Mouse (Mus musculus) lung, postnatal 0 days (tissue): ENCODE data around the gene Hipk2. TPM values are rescaled to one million over a fixed set of nuclear protein-coding genes. Genes with fewer than 3 reads are reported as not detected.
"Not testable (repeated sequence)": the region's sequence is repeated elsewhere in the genome, so short reads cannot be mapped to it uniquely, and the experiment has no call there.

ENCODE experiments used
- ATAC-seq: fragments of 200-750 bp; cut with Nextera tagmentation; 2 replicates; pipeline ENCODE4 v1.8.0; 2017; ENCODE audit warnings: moderate library complexity
- DNase-seq: peaks from one replicate; pipeline ENCODE4 v3.0.0-alpha.2; 2016; ENCODE audit warnings: low spot score
- H3K27ac ChIP-seq: fragments of 300-500 bp; sonication (generic); 2 replicates; pipeline ENCODE4 v1.5.1; 2014; ENCODE audit warnings: antibody characterized with exemption, mild to moderate bottlenecking, low read length, mixed read lengths
- H3K27me3 ChIP-seq: fragments of 300-500 bp; sonication (generic); replicated peaks from 2 replicates; pipeline ENCODE4 v1.6.1; 2014; ENCODE audit warnings: low read length, mixed read lengths; ENCODE audit not compliant: insufficient read depth
- H3K36me3 ChIP-seq: fragments of 300-500 bp; sonication (generic); 2 replicates; pipeline ENCODE4 v1.6.1; 2014; ENCODE audit warnings: low read length, mixed read lengths; ENCODE audit not compliant: insufficient read depth
- H3K4me1 ChIP-seq: fragments of 300-500 bp; sonication (generic); 2 replicates; pipeline ENCODE4 v1.6.1; 2014; ENCODE audit warnings: antibody characterized with exemption, low read depth, low read length, mixed read lengths; ENCODE audit not compliant: insufficient read depth
- H3K4me2 ChIP-seq: fragments of 300-500 bp; sonication (generic); replicated peaks from 2 replicates; pipeline ENCODE4 v1.6.1; 2014; ENCODE audit warnings: low read depth, mild to moderate bottlenecking, low read length, moderate library complexity, mixed read lengths
- H3K4me3 ChIP-seq: fragments of 300-500 bp; sonication (generic); 2 replicates; pipeline ENCODE4 v1.5.1; 2014; ENCODE audit warnings: low read depth, low read length
- H3K9ac ChIP-seq: fragments of 300-500 bp; sonication (generic); replicated peaks from 2 replicates; pipeline ENCODE4 v1.6.1; 2014; ENCODE audit warnings: low read depth, mild to moderate bottlenecking
- H3K9me3 ChIP-seq: fragments of 300-500 bp; sonication (generic); 2 replicates; pipeline ENCODE4 v1.6.1; 2016; ENCODE audit warnings: low read length, mixed read lengths
- CTCF ChIP-seq: IDR thresholded peaks from 2 replicates; pipeline ENCODE4 v1.5.1; 2016; ENCODE audit warnings: antibody characterized with exemption, mild to moderate bottlenecking
- EP300 ChIP-seq: IDR thresholded peaks from 2 replicates; pipeline ENCODE4 v1.6.1; 2016; ENCODE audit warnings: antibody characterized with exemption, mild to moderate bottlenecking, control low read depth
- WGBS: fragments of 180-500 bp; shearing (Covaris S2); extraction: QIAGEN DNeasy Blood & Tissue Kit; methylation state at CpG from one replicate; pipeline ENCODE4 v1.1.7; 2014; 5-methylcytosine and 5-hydroxymethylcytosine counted together
- polyA plus RNA-seq: library from polyadenylated mRNA; unstranded; fragments of >200 nt; fragmentation: Nextera tagmentation; extraction: Ambion mirVana; gene quantifications from 2 replicates; pipeline ENCODE4 v1.2.1, GENCODE M21; 2015

The Hipk2 gene
- polyA plus RNA-seq, 1 experiment from 2014 or later, result 18.4 TPM

DNA sequence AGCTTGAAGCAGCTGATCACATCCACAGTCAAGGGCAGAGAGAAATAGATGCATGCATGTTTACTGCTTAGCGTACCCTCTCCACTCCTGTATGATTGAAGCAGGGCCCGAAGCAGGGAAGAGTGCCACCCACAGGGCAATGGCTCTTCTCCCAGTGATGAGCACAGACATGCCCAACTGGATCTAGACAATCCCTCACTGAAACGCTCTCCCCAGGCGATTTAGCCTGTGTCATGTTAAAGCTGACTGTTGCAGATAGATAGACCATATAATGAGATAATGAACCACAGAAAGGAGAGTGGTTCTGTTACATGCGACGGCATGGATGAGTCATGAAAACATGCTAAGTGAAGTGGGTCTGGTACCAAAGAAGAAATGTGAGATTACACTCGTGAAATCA is 204.7 kb downstream of the Hipk2 start:
- Histone ChIP-seq H3K4me1 (no peaks in the 10 kb centered on the region), H3K9me3 (no peaks in the 10 kb centered on the region), H3K27me3 (no peaks in the 10 kb centered on the region), H3K36me3 (no peaks in the 10 kb centered on the region), H3K4me2 (no peak overlapping the region), H3K9ac (no peak overlapping the region), H3K27ac (no peak overlapping the region), H3K4me3 (no peak overlapping the region)
- ATAC-seq (no peak), DNase-seq (no peak)
- no peak for TF ChIP-seq EP300
- no peak for TF ChIP-seq CTCF
- 84% methylated on average over 7 of the region's 7 CpGs for WGBS

DNA sequence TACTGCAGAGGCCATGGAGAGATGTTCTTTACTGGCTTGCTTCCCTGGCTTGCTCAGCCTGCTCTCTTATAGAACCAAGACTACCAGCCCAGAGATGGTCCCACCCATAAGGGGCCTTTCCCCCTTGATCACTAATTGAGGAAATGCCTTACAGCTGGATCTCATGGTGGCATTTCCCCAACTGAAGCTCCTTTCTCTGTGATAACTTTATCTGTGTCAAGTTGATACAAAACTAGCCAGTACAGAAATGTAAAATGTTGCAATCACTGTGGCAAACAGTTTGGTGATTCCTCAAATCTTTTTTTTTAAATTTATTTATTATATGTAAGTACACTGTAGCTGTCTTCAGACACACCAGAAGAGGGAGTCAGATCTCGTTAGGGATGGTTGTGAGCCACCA is 205.5 kb downstream of the Hipk2 start:
- H3K27ac ChIP-seq, H3K9ac ChIP-seq, H3K27me3 ChIP-seq, H3K4me3 ChIP-seq, H3K4me1 ChIP-seq, H3K9me3 ChIP-seq, ATAC-seq, H3K36me3 ChIP-seq, H3K4me2 ChIP-seq, DNase-seq: not testable (repeated sequence)
- WGBS, result 50% methylated on average over 1 of the region's 1 CpGs

DNA sequence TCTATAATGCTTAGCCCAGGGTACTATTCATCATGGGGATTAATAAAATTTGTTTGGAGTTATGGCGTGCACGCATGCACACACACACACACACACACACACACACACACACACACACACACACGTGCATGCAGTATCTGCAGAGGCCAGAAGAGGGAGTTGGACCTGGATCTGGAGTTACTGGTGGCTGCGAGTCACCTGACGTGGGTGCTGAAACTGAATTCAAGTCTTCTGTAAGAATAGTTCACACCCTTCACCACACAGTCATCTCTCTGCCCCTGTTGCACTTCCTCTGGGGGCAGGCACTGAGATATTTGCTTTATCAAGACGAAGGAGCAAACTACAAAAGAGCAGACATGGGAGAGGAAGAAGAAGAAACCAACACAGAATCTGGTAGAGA is 206.4 kb downstream of the Hipk2 start:
- Histone ChIP-seq H3K27me3 (0 out of 2 replicates have a peak, but pooled peaks cover 1% of the 10 kb centered on the region), H3K36me3 (no peaks in the 10 kb centered on the region), H3K9me3 (no peaks in the 10 kb centered on the region), H3K4me2 (no peak overlapping the region), H3K9ac (no peak overlapping the region), H3K27ac (no peak overlapping the region), H3K4me3 (no peak overlapping the region), H3K4me1 (no peaks in the 10 kb centered on the region)
- TF ChIP-seq EP300, result no peak
- peak; percentile 57 for TF ChIP-seq CTCF
- ATAC-seq (no peak), DNase-seq (no peak)
- 66% methylated on average over 6 of the region's 6 CpGs for WGBS

DNA sequence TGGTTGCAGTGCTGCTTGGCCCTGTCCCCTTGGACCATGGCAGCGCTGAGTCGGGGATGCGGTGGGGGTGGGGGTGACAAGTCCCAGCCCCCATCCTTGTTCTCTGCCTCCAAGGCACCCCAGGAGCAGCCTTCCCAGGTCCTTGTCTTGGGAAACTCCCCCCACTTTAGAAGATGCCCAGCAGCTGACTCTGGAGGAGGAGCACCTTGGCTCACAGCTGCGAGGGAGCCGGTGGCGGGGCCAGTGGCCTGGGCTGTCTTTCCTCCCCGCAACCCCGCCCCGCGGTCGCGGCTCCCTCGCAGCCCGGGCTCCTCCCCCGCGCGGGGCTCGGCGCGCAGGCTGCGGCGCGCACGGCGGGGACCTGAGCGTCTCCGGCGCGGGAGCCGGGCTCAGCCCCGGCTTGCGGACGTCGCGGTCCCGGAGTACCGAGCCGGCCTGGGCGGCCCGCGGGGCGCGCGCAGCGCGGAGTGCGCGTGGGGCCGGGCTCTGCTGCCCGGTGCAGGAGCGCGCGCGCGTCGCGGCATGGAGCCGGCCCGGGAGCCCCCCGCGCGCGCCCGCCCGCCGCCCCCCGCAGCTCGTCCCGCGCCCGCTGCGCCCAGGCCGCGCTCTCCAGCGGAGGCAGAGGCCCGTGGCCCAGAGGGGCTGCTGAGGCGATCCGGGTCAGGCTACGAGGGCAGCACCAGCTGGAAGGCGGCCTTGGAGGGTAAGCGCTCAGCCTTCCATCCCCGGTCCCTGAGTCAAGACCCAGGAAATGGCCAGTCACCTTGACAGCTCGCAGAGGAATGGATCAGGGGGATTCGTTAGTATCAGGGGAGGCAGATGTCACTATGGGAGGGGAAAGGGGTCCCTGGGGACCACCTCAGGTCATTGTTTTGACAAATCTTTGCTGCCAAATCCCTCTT is 213.0 kb downstream of the Hipk2 start, which contains the start of gene Clec2l:
Gene Clec2l (plus strand): TSS at position 356 of the 902 bp plus-strand sequence.
- Histone ChIP-seq H3K9ac (no peak within 1 kb of the TSS), H3K4me1 (0 out of 2 replicates have a peak, but pooled peaks cover 4% of the 10 kb centered on the region), H3K36me3 (no peaks in the 10 kb centered on the region), H3K4me2 (peak within 1 kb of the TSS; percentile 93), H3K4me3 (peak within 1 kb of the TSS; percentile 46), H3K9me3 (no peaks in the 10 kb centered on the region), H3K27ac (no peak within 1 kb of the TSS), H3K27me3 (peaks cover 15% of the 10 kb centered on the region)
- DNase-seq, result peak; percentile 22
- TF ChIP-seq CTCF (no peak), EP300 (no peak)
- 3% methylated on average over 66 of the region's 84 CpGs for WGBS
- peak; percentile 67 for ATAC-seq

DNA sequence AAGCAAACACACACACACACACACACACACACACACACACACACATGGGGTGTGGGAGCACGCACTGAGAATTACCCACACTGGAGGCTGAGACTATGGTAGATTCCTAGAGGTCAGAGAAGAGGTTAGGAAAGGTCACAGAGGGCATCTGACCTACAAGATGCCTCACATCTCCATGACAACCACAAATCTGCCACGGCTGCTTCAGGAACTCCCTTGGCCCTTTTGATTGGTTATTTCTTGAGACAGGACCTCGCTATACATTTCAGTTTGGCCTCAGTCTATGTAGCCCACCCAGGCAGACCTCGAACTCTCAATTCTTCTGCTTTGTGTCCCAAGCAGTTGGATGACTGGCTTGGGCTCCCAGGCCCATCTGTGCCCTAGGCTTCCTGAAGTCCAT is 214.3 kb downstream of the Hipk2 start:
- H3K4me3 ChIP-seq, result no peak overlapping the region
- no peak overlapping the region for H3K27ac ChIP-seq
- no peak overlapping the region for H3K4me2 ChIP-seq
- 75% methylated on average over 4 of the region's 4 CpGs for WGBS
- TF ChIP-seq EP300, result no peak
- TF ChIP-seq CTCF, result no peak
- peaks cover 15% of the 10 kb centered on the region for H3K27me3 ChIP-seq
- H3K9ac ChIP-seq, result no peak overlapping the region
- no peaks in the 10 kb centered on the region for H3K36me3 ChIP-seq
- no peaks in the 10 kb centered on the region for H3K9me3 ChIP-seq
- 0 out of 2 replicates have a peak, but pooled peaks cover 4% of the 10 kb centered on the region for H3K4me1 ChIP-seq
- DNase-seq, result no peak
- no peak for ATAC-seq

DNA sequence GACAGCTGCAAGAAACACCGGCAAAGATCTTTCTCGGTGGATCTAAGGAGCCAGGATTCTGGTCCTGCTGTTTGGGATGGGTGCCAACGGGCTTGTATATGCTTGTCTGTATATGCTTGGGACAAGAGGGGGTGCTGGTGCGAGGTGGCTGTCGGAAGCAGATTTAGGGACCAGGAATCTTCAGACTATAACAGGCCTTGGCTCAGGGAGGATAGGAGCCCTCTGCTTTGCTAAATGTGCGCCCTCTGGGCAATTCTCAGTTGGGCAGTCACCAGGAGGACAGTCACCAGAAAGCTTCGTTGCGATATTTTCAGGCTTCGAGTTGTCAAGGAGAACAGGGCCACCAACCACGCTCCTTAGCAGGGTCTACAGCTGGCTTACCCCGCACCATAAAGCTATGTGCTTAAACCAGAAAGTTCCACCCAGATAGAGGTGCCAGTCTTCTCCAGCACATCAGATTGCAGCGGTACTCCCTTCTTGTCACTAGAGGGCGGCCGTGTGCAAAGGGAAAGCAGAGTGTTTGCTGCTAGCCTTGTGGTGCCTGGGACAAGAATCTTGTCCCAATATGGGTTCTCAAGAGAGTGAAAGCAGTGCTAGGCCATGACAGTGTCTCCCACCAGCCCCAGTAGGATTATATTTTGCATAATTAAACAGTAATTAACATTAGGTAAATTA is 225.6 kb downstream of the Hipk2 start:
- no peaks in the 10 kb centered on the region for H3K36me3 ChIP-seq
- no peak overlapping the region for H3K4me2 ChIP-seq
- no peak overlapping the region for H3K4me3 ChIP-seq
- H3K9ac ChIP-seq, result no peak overlapping the region
- 40% methylated on average over 14 of the region's 14 CpGs for WGBS
- TF ChIP-seq CTCF, result peak; percentile 98
- no peak for TF ChIP-seq EP300
- ATAC-seq (peak; percentile 59), DNase-seq (peak; percentile 87)
- no peaks in the 10 kb centered on the region for H3K4me1 ChIP-seq
- no peaks in the 10 kb centered on the region for H3K27me3 ChIP-seq
- H3K27ac ChIP-seq, result no peak overlapping the region
- H3K9me3 ChIP-seq, result no peaks in the 10 kb centered on the region
